Mouse (Mus musculus) large intestine, adult 2 months (tissue): ENCODE measurements around the gene Olfr874. TPM values are rescaled to one million over a fixed set of nuclear protein-coding genes. Genes with fewer than 3 reads are reported as not detected.
"Not testable (repeated sequence)": the region's sequence is repeated elsewhere in the genome, so short reads cannot be mapped to it uniquely, and the experiment has no call there.

Experiments used
- DNase-seq: peaks from one replicate; pipeline ENCODE4 v3.0.0-alpha.2; 2012; ENCODE audit warnings: low read depth, low spot score
- WGBS: fragments of 180-500 bp; shearing (Covaris S2); methylation state at CpG from one replicate; pipeline ENCODE4 v1.1.7; 2018; 5-methylcytosine and 5-hydroxymethylcytosine counted together
- polyA plus RNA-seq: library from polyadenylated mRNA; depleted of rRNA; stranded (reverse); fragments of >200 nt; gene quantifications from 2 replicates; pipeline ENCODE4 v1.2.3, GENCODE M21; 2012; rRNA removed

The Olfr874 gene
- polyA plus RNA-seq, result not detected in 2 replicates

GRCm38 (mm10) chr9:37744806-37745205, at the start of gene Olfr874:
TSS of gene Olfr874 (plus strand) at chr9:37745106.
- DNase-seq, result no peak

GRCm38 (mm10) chr9:37716150-37716549, 28.8 kb upstream of the Olfr874 start, which contains the start of gene Olfr160:
TSS of gene Olfr160 (minus strand) at chr9:37716250.
- no peak for DNase-seq
- 54% methylated on average over 1 of the region's 1 CpGs for WGBS

GRCm38 (mm10) chr9:37734310-37734709, 10.6 kb upstream of the Olfr874 start:
- WGBS, result 95% methylated on average over 1 of the region's 1 CpGs
- no peak for DNase-seq

- 53% methylated on average over 7 of the region's 7 CpGs for WGBS
- no peak for DNase-seq
Measured at GRCm38 (mm10) chr9:37750319-37751075, 5.6 kb downstream of the Olfr874 start.

GRCm38 (mm10) chr9:37751467-37751866, 6.6 kb downstream of the Olfr874 start:
- WGBS, result 63% methylated on average over 2 of the region's 2 CpGs
- no peak for DNase-seq

GRCm38 (mm10) chr9:37752006-37752405, 7.1 kb downstream of the Olfr874 start:
- DNase-seq, result no peak
- 60% methylated on average over 4 of the region's 4 CpGs for WGBS

GRCm38 (mm10) chr9:37761728-37762127, 16.8 kb downstream of the Olfr874 start:
- WGBS, result 66% methylated on average over 2 of the region's 2 CpGs
- DNase-seq, result no peak

- 61% methylated on average over 2 of the region's 2 CpGs for WGBS
- DNase-seq, result no peak
Measured at GRCm38 (mm10) chr9:37762541-37762940, 17.6 kb downstream of the Olfr874 start.

- DNase-seq, result no peak
- WGBS, result 62% methylated on average over 2 of the region's 2 CpGs
Measured at GRCm38 (mm10) chr9:37770661-37771060, 25.8 kb downstream of the Olfr874 start.

- no peak for DNase-seq
- whole genome bisulfite sequencing, result 7% methylated on average over 2 of the region's 2 CpGs
Measured at GRCm38 (mm10) chr9:37771759-37772158, 26.9 kb downstream of the Olfr874 start, which contains the start of gene Olfr875. TSS of gene Olfr875 (plus strand) at chr9:37771857.

GRCm38 (mm10) chr9:37782766-37783260, 37.9 kb downstream of the Olfr874 start:
- 10% methylated on average over 7 of the region's 7 CpGs for WGBS
- DNase-seq, result no peak

GRCm38 (mm10) chr9:37783394-37784387, 38.8 kb downstream of the Olfr874 start:
- 57% methylated on average over 11 of the region's 15 CpGs for WGBS
- DNase-seq, result not testable (repeated sequence)

- no peak for DNase-seq
- WGBS, result 79% methylated on average over 2 of the region's 2 CpGs
Measured at GRCm38 (mm10) chr9:37786411-37786810, 41.5 kb downstream of the Olfr874 start.

Other genes with a start within 250 kb of the Olfr874 start
- 15.3 and 18.6 TPM in 2 replicates for gene Esam, start 217.0 kb upstream of the Olfr874 start, polyA plus RNA-seq
- gene Vsig2, start 205.9 kb upstream of the Olfr874 start, polyA plus RNA-seq, result 2.3 and 2.6 TPM in 2 replicates
- 2.9 TPM in 2 replicates for gene Nrgn, start 192.2 kb upstream of the Olfr874 start, polyA plus RNA-seq
- gene Siae, start 189.4 kb upstream of the Olfr874 start, polyA plus RNA-seq, result 7.7 and 15.0 TPM in 2 replicates
- 0.30 and 0.60 TPM in 2 replicates for gene Spa17, start 131.4 kb upstream of the Olfr874 start, polyA plus RNA-seq
- 80.7 and 81.6 TPM in 2 replicates for gene Tbrg1, start 87.8 kb upstream of the Olfr874 start, polyA plus RNA-seq
- gene Panx3, start 75.9 kb upstream of the Olfr874 start, polyA plus RNA-seq, result not detected in 2 replicates
- not detected in 2 replicates for gene Olfr160, start 28.9 kb upstream of the Olfr874 start, polyA plus RNA-seq
- gene Olfr875, start 26.8 kb downstream of the Olfr874 start, polyA plus RNA-seq, result not detected in 2 replicates
- not detected in 2 replicates for gene Olfr876, start 57.9 kb downstream of the Olfr874 start, polyA plus RNA-seq
- not detected in 2 replicates for gene Olfr877, start 109.2 kb downstream of the Olfr874 start, polyA plus RNA-seq
- not detected in 2 replicates for gene Olfr145, start 151.6 kb downstream of the Olfr874 start, polyA plus RNA-seq
- not detected in 2 replicates for gene Olfr878, start 172.7 kb downstream of the Olfr874 start, polyA plus RNA-seq
- not detected in 2 replicates for gene Olfr881, start 246.7 kb downstream of the Olfr874 start, polyA plus RNA-seq